Mouse (Mus musculus): Measurements from ENCODE around the gene Dach2. TPM values are rescaled to one million over a fixed set of nuclear protein-coding genes. Genes with fewer than 3 reads are reported as not detected.

Dach2 gene
- polyA plus RNA-seq, 1 experiment from 2014 or later: 6.9 TPM

GRCm38 (mm10) chrX:113826810-113827209 lies 529.5 kb downstream of the Dach2 start:
- Histone ChIP-seq H3K4me3 (ENCODE audit: low read depth, low read length) (no peak overlapping the region), H3K27me3 (ENCODE audit: control insufficient read depth, insufficient read depth, low read depth, low read length) (no peaks in the 10 kb centered on the region), H3K9me3 (replicated peaks; ENCODE audit: control insufficient read depth, low read length, poor library complexity, severe bottlenecking) (no peaks in the 10 kb centered on the region), H3K4me2 (ENCODE audit: low read length) (no peak overlapping the region), H3K9ac (ENCODE audit: low read depth, low read length) (no peak overlapping the region), H3K36me3 (ENCODE audit: control insufficient read depth, insufficient read depth, low read length) (no peaks in the 10 kb centered on the region), H3K27ac (ENCODE audit: low read length) (no peak overlapping the region), H3K4me1 (ENCODE audit: control insufficient read depth, insufficient read depth, low read length) (no peaks in the 10 kb centered on the region)
- ATAC-seq: no peak
- WGBS: 72% methylated on average over 1 of the region's 1 CpGs

DNA sequence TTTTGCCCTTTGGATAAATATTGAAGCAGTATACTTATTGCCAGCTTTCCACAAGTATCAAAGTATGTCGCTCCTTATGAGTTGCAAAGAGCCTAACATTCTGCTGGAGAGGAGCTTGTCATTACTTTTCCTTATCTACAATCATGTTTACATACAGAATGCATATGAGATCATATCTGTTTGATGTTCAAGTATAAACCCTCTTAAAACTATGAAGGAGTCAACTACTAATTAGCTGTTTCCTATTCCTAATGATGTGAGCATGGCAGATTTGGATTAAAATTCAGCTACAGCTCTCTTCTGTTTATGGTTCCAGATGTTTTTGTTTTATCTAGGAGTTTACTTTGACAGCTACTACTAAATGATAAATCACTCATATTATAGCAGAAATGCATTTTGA lies 535.8 kb downstream of the Dach2 start:
- Histone ChIP-seq H3K9me3 (replicated peaks; ENCODE audit: control insufficient read depth, low read length, poor library complexity, severe bottlenecking) (no peaks in the 10 kb centered on the region), H3K4me3 (ENCODE audit: low read depth, low read length) (no peak overlapping the region), H3K36me3 (ENCODE audit: control insufficient read depth, insufficient read depth, low read length) (no peaks in the 10 kb centered on the region), H3K4me2 (ENCODE audit: low read length) (no peak overlapping the region), H3K27ac (ENCODE audit: low read length) (no peak overlapping the region), H3K4me1 (ENCODE audit: control insufficient read depth, insufficient read depth, low read length) (no peaks in the 10 kb centered on the region), H3K27me3 (ENCODE audit: control insufficient read depth, insufficient read depth, low read depth, low read length) (no peaks in the 10 kb centered on the region), H3K9ac (ENCODE audit: low read depth, low read length) (no peak overlapping the region)
- 93% methylated on average over 1 of the region's 1 CpGs for WGBS
- ATAC-seq: no peak

GRCm38 (mm10) chrX:113867835-113868495 lies 570.7 kb downstream of the Dach2 start:
- no peak overlapping the region for H3K4me2 ChIP-seq (ENCODE audit: low read length)
- no peaks in the 10 kb centered on the region for H3K36me3 ChIP-seq (ENCODE audit: control insufficient read depth, insufficient read depth, low read length)
- no peaks in the 10 kb centered on the region for H3K27me3 ChIP-seq (ENCODE audit: control insufficient read depth, insufficient read depth, low read depth, low read length)
- H3K27ac ChIP-seq (ENCODE audit: low read length): no peak overlapping the region
- no peaks in the 10 kb centered on the region for H3K9me3 ChIP-seq (replicated peaks; ENCODE audit: control insufficient read depth, low read length, poor library complexity, severe bottlenecking)
- H3K4me1 ChIP-seq (ENCODE audit: control insufficient read depth, insufficient read depth, low read length): no peaks in the 10 kb centered on the region
- 83% methylated on average over 2 of the region's 2 CpGs for WGBS
- no peak for ATAC-seq
- no peak overlapping the region for H3K4me3 ChIP-seq (ENCODE audit: low read depth, low read length)
- H3K9ac ChIP-seq (ENCODE audit: low read depth, low read length): no peak overlapping the region

Other genes with a start within 250 kb of the Dach2 start
- 15.1 and 15.2 TPM in 2 replicates for gene Chm, start 112.0 kb upstream of the Dach2 start, polyA plus RNA-seq (2015; fragmentation: Nextera tagmentation; extraction: Ambion mirVana)

Measured in midbrain, embryonic 16.5 days (tissue).